Mouse (Mus musculus) adrenal gland, adult 2 months (tissue): ENCODE results near the gene Pde2a. TPM values are rescaled to one million over a fixed set of nuclear protein-coding genes. Genes with fewer than 3 reads are reported as not detected.
A peak's percentile ranks its signal among the peaks of the same experiment; 100 is the strongest.
"Not testable (repeated sequence)": the region's sequence is repeated elsewhere in the genome, so short reads cannot be mapped to it uniquely, and the experiment has no call there.

Experiments used
- DNase-seq: peaks from one replicate; pipeline ENCODE4 v3.0.0; 2021
- polyA plus RNA-seq: library from polyadenylated mRNA; depleted of rRNA; stranded (reverse); fragments of >200 nt; gene quantifications from 2 replicates; pipeline ENCODE4 v1.2.3, GENCODE M21; 2012
- total RNA-seq, 2 experiments: library from RNA; stranded (reverse); gene quantifications; 2 replicates each; pipeline ENCODE4 v1.2.3; 2021

The Pde2a gene
- total and polyA plus RNA-seq, 3 experiments, result 161 to 223 (median 199) TPM

GRCm38 (mm10) chr7:101513655-101514054, 92.2 kb downstream of the Pde2a start:
- peak; percentile 50 for DNase-seq

- no peak for DNase-seq
These were observed 93.3 kb downstream of the Pde2a start for GRCm38 (mm10) chr7:101514768-101515167.

GRCm38 (mm10) chr7:101515295-101515694, 93.8 kb downstream of the Pde2a start:
- DNase-seq, result no peak

- DNase-seq, result no peak
These were observed 95.0 kb downstream of the Pde2a start for GRCm38 (mm10) chr7:101516460-101516859.

- no peak for DNase-seq
These were observed 100.2 kb downstream of the Pde2a start for GRCm38 (mm10) chr7:101521696-101522095.

GRCm38 (mm10) chr7:101523205-101523604, 101.7 kb downstream of the Pde2a start:
- no peak for DNase-seq

GRCm38 (mm10) chr7:101526484-101526883, 105.0 kb downstream of the Pde2a start:
- no peak for DNase-seq

- DNase-seq, result no peak
These were observed 112.9 kb downstream of the Pde2a start for GRCm38 (mm10) chr7:101534428-101534827.

- peak; percentile 33 for DNase-seq
These were observed 113.6 kb downstream of the Pde2a start for GRCm38 (mm10) chr7:101535102-101535501.

GRCm38 (mm10) chr7:101535517-101535916, 114.0 kb downstream of the Pde2a start:
- peak; percentile 36 for DNase-seq

- peak; percentile 32 for DNase-seq
These were observed 116.0 kb downstream of the Pde2a start for GRCm38 (mm10) chr7:101537541-101537940.

GRCm38 (mm10) chr7:101538141-101538933, 116.8 kb downstream of the Pde2a start:
- DNase-seq, result peak; percentile 70

- no peak for DNase-seq
These were observed 118.3 kb downstream of the Pde2a start for GRCm38 (mm10) chr7:101539774-101540173.

- DNase-seq, result no peak
These were observed 119.2 kb downstream of the Pde2a start for GRCm38 (mm10) chr7:101540684-101541083.

- DNase-seq, result peak; percentile 66
These were observed 119.6 kb downstream of the Pde2a start for GRCm38 (mm10) chr7:101541132-101541531.

- DNase-seq, result no peak
These were observed 120.2 kb downstream of the Pde2a start for GRCm38 (mm10) chr7:101541734-101542133.

GRCm38 (mm10) chr7:101547651-101548050, 126.2 kb downstream of the Pde2a start:
- no peak for DNase-seq

GRCm38 (mm10) chr7:101549266-101549665, 127.8 kb downstream of the Pde2a start:
- no peak for DNase-seq

GRCm38 (mm10) chr7:101550686-101551485, 129.4 kb downstream of the Pde2a start:
- no peak for DNase-seq

GRCm38 (mm10) chr7:101551530-101551929, 130.0 kb downstream of the Pde2a start:
- DNase-seq, result no peak

- DNase-seq, result not testable (repeated sequence)
These were observed 134.0 kb downstream of the Pde2a start for GRCm38 (mm10) chr7:101555473-101555872.

- no peak for DNase-seq
These were observed 135.9 kb downstream of the Pde2a start for GRCm38 (mm10) chr7:101557391-101557790.

GRCm38 (mm10) chr7:101559393-101559792, 137.9 kb downstream of the Pde2a start:
- not testable (repeated sequence) for DNase-seq
